In genomic region chr7:74944421-74945098, GRCm38 (mm10) we compare ENCODE assay signal across 19 mouse cellular contexts.
DNase-seq lines count a peak whose midpoint lies in the region; ATAC-seq and TF ChIP-seq lines count a peak whose summit lies in the region.
"Had no signal": no experiment of that assay in that cellular context is flagged by ENCODE, and none has a peak within 500 bp of the region (broad histone marks: within the 10 kb centered on the region; RNA-seq: fewer than 3 reads in every experiment).

No protein-coding gene starts in this region.

- H3K4me3 ChIP-seq in forebrain, embryonic 15.5 days: no peak overlapping the region
- H3K4me3 ChIP-seq in forebrain, embryonic 10.5 days: no peak overlapping the region
- H3K4me3 ChIP-seq in forebrain, postnatal 0 days (ENCODE audit: low read depth, low read length): no peak overlapping the region
- H3K4me3 ChIP-seq: layer of hippocampus, adult 2 months; limb, embryonic 12.5 days had no signal

- peak; percentile 78 for ATAC-seq in forebrain, embryonic 15.5 days (replicated peaks)
- ATAC-seq in forebrain, postnatal 0 days: peak; percentile 90
- ATAC-seq: intestine, postnatal 0 days; midbrain, embryonic 16.5 days had no signal

- TF ChIP-seq POLR2A in brain, embryonic 14.5 days (IDR thresholded peaks at IDR 0.05; ENCODE audit: borderline replicate concordance, extremely low read depth, insufficient read depth, insufficient read length, poor library complexity, severe bottlenecking): no peak

- no peak for DNase-seq in forebrain, embryonic 10.5 days (ENCODE audit: extremely low spot score, low spot score)
- peak; percentile 75 for DNase-seq in brain, embryonic 14.5 days (ENCODE audit: low read depth)
- DNase-seq in cerebellum, adult 9-10 months: peak; percentile 25
- peak; percentile 56 for DNase-seq in forebrain, postnatal 0 days
- DNase-seq in ovary, adult 18-20 months (ENCODE audit: low spot score): no peak
- no peak for DNase-seq in left cerebral cortex, adult 18-20 months (ENCODE audit: low spot score in 2 of 2)
- DNase-seq: gastrocnemius, postnatal 14 days; heart, postnatal 10 days; lung, postnatal 10 days; right cerebral cortex, adult 18-20 months; spleen, adult 18-20 months; thymus, adult 2 months had no signal

- H3K9ac ChIP-seq in forebrain, embryonic 15.5 days (replicated peaks): no peak overlapping the region
- no peak overlapping the region for H3K9ac ChIP-seq in forebrain, postnatal 0 days
- H3K9ac ChIP-seq: hindbrain, embryonic 14.5 days; limb, embryonic 12.5 days had no signal

- WGBS in forebrain, embryonic 15.5 days: 63% methylated on average over 5 of the region's 5 CpGs
- 84% methylated on average over 5 of the region's 5 CpGs for WGBS in forebrain, embryonic 10.5 days
- WGBS in forebrain, postnatal 0 days: 47% methylated on average over 5 of the region's 5 CpGs

- no peaks in the 10 kb centered on the region for H3K27me3 ChIP-seq in forebrain, embryonic 15.5 days
- H3K27me3 ChIP-seq in forebrain, embryonic 10.5 days (ENCODE audit: poor library complexity, severe bottlenecking): no peaks in the 10 kb centered on the region
- H3K27me3 ChIP-seq in forebrain, postnatal 0 days (ENCODE audit: insufficient read depth, low read length): no peaks in the 10 kb centered on the region
- H3K27me3 ChIP-seq: limb, embryonic 12.5 days had no signal

- H3K36me3 ChIP-seq in forebrain, embryonic 15.5 days: no peaks in the 10 kb centered on the region
- no peaks in the 10 kb centered on the region for H3K36me3 ChIP-seq in forebrain, embryonic 10.5 days (replicated peaks)
- no peaks in the 10 kb centered on the region for H3K36me3 ChIP-seq in forebrain, postnatal 0 days (ENCODE audit: insufficient read depth)
- H3K36me3 ChIP-seq: limb, embryonic 12.5 days had no signal

- TF ChIP-seq CTCF in brain, embryonic 14.5 days (IDR thresholded peaks at IDR 0.05; ENCODE audit: borderline replicate concordance, extremely low read depth, insufficient read depth, insufficient read length): no peak
- no peak for TF ChIP-seq CTCF in forebrain, postnatal 0 days (IDR thresholded peaks at IDR 0.05; ENCODE audit: low read depth)

- no peak overlapping the region for H3K4me2 ChIP-seq in forebrain, embryonic 15.5 days (replicated peaks)
- H3K4me2 ChIP-seq in forebrain, postnatal 0 days (ENCODE audit: low read depth): no peak overlapping the region
- H3K4me2 ChIP-seq: hindbrain, embryonic 14.5 days; limb, embryonic 12.5 days had no signal

- no peaks in the 10 kb centered on the region for H3K9me3 ChIP-seq in forebrain, embryonic 15.5 days
- no peaks in the 10 kb centered on the region for H3K9me3 ChIP-seq in forebrain, embryonic 10.5 days
- H3K9me3 ChIP-seq in forebrain, postnatal 0 days (ENCODE audit: low read length): no peaks in the 10 kb centered on the region
- H3K9me3 ChIP-seq: limb, embryonic 12.5 days had no signal

- peaks cover 12% of the 10 kb centered on the region for H3K4me1 ChIP-seq in forebrain, embryonic 15.5 days
- H3K4me1 ChIP-seq in forebrain, embryonic 10.5 days: no peaks in the 10 kb centered on the region
- H3K4me1 ChIP-seq in forebrain, postnatal 0 days (ENCODE audit: insufficient read depth): no peaks in the 10 kb centered on the region
- H3K4me1 ChIP-seq: limb, embryonic 12.5 days had no signal

- H3K27ac ChIP-seq in forebrain, embryonic 15.5 days (replicated peaks): no peak overlapping the region
- H3K27ac ChIP-seq in forebrain, embryonic 10.5 days: no peak overlapping the region
- no peak overlapping the region for H3K27ac ChIP-seq in forebrain, postnatal 0 days (ENCODE audit: low read depth, low read length)
- H3K27ac ChIP-seq: hindbrain, embryonic 14.5 days; kidney, postnatal 0 days; limb, embryonic 12.5 days had no signal

Comparison
In these comparisons a context has a peak if more than half of its experiments do, and no peak if none do; other contexts are left out.
1. DNase-seq: peak in brain, embryonic 14.5 days (single experiment), cerebellum, adult 9-10 months (single experiment) and forebrain, postnatal 0 days (single experiment); none in forebrain, embryonic 10.5 days (single experiment), ovary, adult 18-20 months (single experiment) and left cerebral cortex, adult 18-20 months (0 of 2).